ENCODE assay signal across 15 mouse cellular contexts in genomic region chr2:180855005-180855544, GRCm38 (mm10).
DNase-seq lines count a peak whose midpoint lies in the region; ATAC-seq and TF ChIP-seq lines count a peak whose summit lies in the region.
"Had no signal": no experiment of that assay in that cellular context is flagged by ENCODE, and none has a peak within 500 bp of the region (broad histone marks: within the 10 kb centered on the region; RNA-seq: fewer than 3 reads in every experiment).

No protein-coding gene starts in this region.

- H3K4me3 ChIP-seq in cerebellum, adult 2 months (replicated peaks; ENCODE audit: insufficient read depth, low read depth, low read length): peak overlapping the region; percentile 43
- peak overlapping the region; percentile 11; the same call in 1 of the 2 replicates for H3K4me3 ChIP-seq in forebrain, embryonic 16.5 days (replicated peaks; ENCODE audit: low read length)
- peak overlapping the region; percentile 11; the same call in 1 of the 2 replicates for H3K4me3 ChIP-seq in midbrain, embryonic 15.5 days
- no peak overlapping the region for H3K4me3 ChIP-seq in liver, embryonic 11.5 days (ENCODE audit: low read depth, low read length)
- H3K4me3 ChIP-seq: erythroblast, embryonic 14.5 days; limb, embryonic 10.5 days; lung, embryonic 15.5 days; stomach, embryonic 15.5 days had no signal

- no peaks in the 10 kb centered on the region for H3K27me3 ChIP-seq in cerebellum, adult 2 months (ENCODE audit: control insufficient read depth, insufficient read depth, low read length)
- peaks cover 5% of the 10 kb centered on the region; the same call in 1 of the 2 replicates for H3K27me3 ChIP-seq in forebrain, embryonic 16.5 days (replicated peaks; ENCODE audit: control insufficient read depth, insufficient read depth, low read length)
- H3K27me3 ChIP-seq in midbrain, embryonic 15.5 days (replicated peaks): no peaks in the 10 kb centered on the region
- H3K27me3 ChIP-seq in liver, embryonic 11.5 days (replicated peaks; ENCODE audit: control insufficient read depth, insufficient read depth, low read length): peaks cover 28% of the 10 kb centered on the region

- no peaks in the 10 kb centered on the region for H3K9me3 ChIP-seq in forebrain, embryonic 16.5 days (ENCODE audit: control insufficient read depth, low read length)
- no peaks in the 10 kb centered on the region for H3K9me3 ChIP-seq in midbrain, embryonic 15.5 days
- no peaks in the 10 kb centered on the region for H3K9me3 ChIP-seq in liver, embryonic 11.5 days (ENCODE audit: control insufficient read depth, low read length)
- H3K9me3 ChIP-seq: limb, embryonic 10.5 days; lung, embryonic 15.5 days; stomach, embryonic 15.5 days had no signal

- no peak for ATAC-seq in cerebellum, adult (ENCODE audit: insufficient number of reproducible peaks, low FRiP score, low TSS enrichment)
- ATAC-seq in forebrain, embryonic 16.5 days: peak; percentile 82
- peak; percentile 76 for ATAC-seq in midbrain, embryonic 15.5 days (replicated peaks)
- ATAC-seq in liver, embryonic 11.5 days (replicated peaks; ENCODE audit: low FRiP score): no peak
- ATAC-seq: intestine, embryonic 16.5 days; Patski had no signal

- H3K27ac ChIP-seq in cerebellum, adult 2 months (ENCODE audit: insufficient read depth, low read length): no peak overlapping the region
- peak overlapping the region; percentile 77 for H3K27ac ChIP-seq in forebrain, embryonic 16.5 days (ENCODE audit: low read length)
- H3K27ac ChIP-seq in midbrain, embryonic 15.5 days: peak overlapping the region; percentile 83
- H3K27ac ChIP-seq in liver, embryonic 11.5 days (ENCODE audit: low read depth, low read length): no peak overlapping the region
- H3K27ac ChIP-seq: limb, embryonic 10.5 days; lung, embryonic 15.5 days; stomach, embryonic 15.5 days had no signal

- H3K9ac ChIP-seq in forebrain, embryonic 16.5 days (replicated peaks; ENCODE audit: low read depth, low read length): peak overlapping the region; percentile 45
- peak overlapping the region; percentile 19; the same call in 1 of the 2 replicates for H3K9ac ChIP-seq in midbrain, embryonic 15.5 days
- no peak overlapping the region for H3K9ac ChIP-seq in liver, embryonic 11.5 days (ENCODE audit: low read depth, low read length)
- H3K9ac ChIP-seq: lung, embryonic 15.5 days; stomach, embryonic 15.5 days had no signal

- H3K4me2 ChIP-seq in forebrain, embryonic 16.5 days (ENCODE audit: low read length): peak overlapping the region; percentile 49
- peak overlapping the region; percentile 46 for H3K4me2 ChIP-seq in midbrain, embryonic 15.5 days
- H3K4me2 ChIP-seq in liver, embryonic 11.5 days: no peak overlapping the region
- H3K4me2 ChIP-seq: heart, embryonic 11.5 days; lung, embryonic 15.5 days; stomach, embryonic 15.5 days had no signal

- TF ChIP-seq POLR2A in cerebellum, adult 2 months (IDR thresholded peaks at IDR 0.05; ENCODE audit: borderline replicate concordance, insufficient read depth, low read length): no peak
- no peak for TF ChIP-seq POLR2A in brain, embryonic 14.5 days (IDR thresholded peaks at IDR 0.05; ENCODE audit: borderline replicate concordance, extremely low read depth, insufficient read depth, insufficient read length, poor library complexity, severe bottlenecking)

- H3K4me1 ChIP-seq in cerebellum, adult 2 months (ENCODE audit: control insufficient read depth, insufficient read depth, low read length): peaks cover 5% of the 10 kb centered on the region; the same call in 1 of the 2 replicates
- H3K4me1 ChIP-seq in forebrain, embryonic 16.5 days (replicated peaks; ENCODE audit: control insufficient read depth, insufficient read depth, low read length): peaks cover 19% of the 10 kb centered on the region
- peaks cover 28% of the 10 kb centered on the region for H3K4me1 ChIP-seq in midbrain, embryonic 15.5 days
- no peaks in the 10 kb centered on the region for H3K4me1 ChIP-seq in liver, embryonic 11.5 days (replicated peaks; ENCODE audit: control insufficient read depth, insufficient read depth, low read length)
- H3K4me1 ChIP-seq: limb, embryonic 10.5 days; lung, embryonic 15.5 days; stomach, embryonic 15.5 days had no signal

- WGBS in cerebellum, adult 2 months: 24% methylated on average over 13 of the region's 13 CpGs
- WGBS in forebrain, embryonic 16.5 days: 1% methylated on average over 13 of the region's 13 CpGs
- WGBS in midbrain, embryonic 15.5 days: 3% methylated on average over 13 of the region's 13 CpGs
- 18% methylated on average over 13 of the region's 13 CpGs for WGBS in liver, embryonic 11.5 days

- no peak for TF ChIP-seq CTCF in cerebellum, adult 2 months (IDR thresholded peaks at IDR 0.05; ENCODE audit: borderline replicate concordance, insufficient read depth, low read depth, low read length)
- TF ChIP-seq CTCF in brain, embryonic 14.5 days (IDR thresholded peaks at IDR 0.05; ENCODE audit: borderline replicate concordance, extremely low read depth, insufficient read depth, insufficient read length): no peak

- H3K36me3 ChIP-seq in forebrain, embryonic 16.5 days (ENCODE audit: control insufficient read depth, insufficient read depth): no peaks in the 10 kb centered on the region
- no peaks in the 10 kb centered on the region for H3K36me3 ChIP-seq in midbrain, embryonic 15.5 days (replicated peaks)
- no peaks in the 10 kb centered on the region for H3K36me3 ChIP-seq in liver, embryonic 11.5 days (ENCODE audit: control insufficient read depth, insufficient read depth, low read length)
- H3K36me3 ChIP-seq: limb, embryonic 10.5 days; lung, embryonic 15.5 days; stomach, embryonic 15.5 days had no signal

- peak; percentile 20 to 31 for DNase-seq in cerebellum, adult 2 months
- DNase-seq in brain, embryonic 14.5 days (ENCODE audit: low read depth): peak; percentile 88
- DNase-seq in adrenal gland, postnatal 14 days: no peak
- no peak for DNase-seq in liver, embryonic 11.5 days (ENCODE audit: low spot score)
- no peak for DNase-seq in liver

Comparison
In these comparisons a context has a peak if more than half of its experiments do, and no peak if none do; other contexts are left out.
1. DNase-seq: peak in cerebellum, adult 2 months (2 of 2) and brain, embryonic 14.5 days (single experiment); none in adrenal gland, postnatal 14 days (single experiment), liver, embryonic 11.5 days (single experiment) and liver (single experiment).
2. H3K27ac ChIP-seq: peak in forebrain, embryonic 16.5 days (single experiment) and midbrain, embryonic 15.5 days (single experiment); none in cerebellum, adult 2 months (single experiment) and liver, embryonic 11.5 days (single experiment).
3. ATAC-seq: peak in forebrain, embryonic 16.5 days (single experiment) and midbrain, embryonic 15.5 days (single experiment); none in cerebellum, adult (single experiment) and liver, embryonic 11.5 days (single experiment).